Mouse (Mus musculus): ENCODE data around the gene Tmem79. TPM values are rescaled to one million over a fixed set of nuclear protein-coding genes. Genes with fewer than 3 reads are reported as not detected.
"Not testable (repeated sequence)": the region's sequence is repeated elsewhere in the genome, so short reads cannot be mapped to it uniquely, and the experiment has no call there.

The Tmem79 gene
- total RNA-seq, 2 experiments from 2014 or later: 0.56 to 1.8 TPM

DNA sequence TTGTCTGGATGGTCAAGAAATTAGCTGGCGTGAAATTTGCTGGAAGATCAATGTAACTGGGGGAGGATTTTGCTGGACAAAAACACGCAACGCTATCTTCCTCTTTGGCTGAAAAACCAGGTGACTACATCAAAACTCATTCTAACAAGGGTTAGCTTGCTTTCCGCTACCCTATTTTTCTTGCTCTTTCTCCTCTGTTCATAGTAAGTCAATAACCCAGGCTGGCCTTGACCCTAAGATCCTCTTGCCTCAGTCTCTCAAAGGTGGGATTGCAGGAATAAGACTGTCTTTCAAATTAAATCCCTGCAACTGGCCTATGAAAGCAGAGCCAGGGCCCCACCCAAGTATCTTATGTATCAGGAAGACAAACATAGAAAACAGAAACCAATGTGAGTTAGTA is 48.8 kb downstream of the Tmem79 start, which contains the start of gene Gm38392:
Gene Gm38392 (minus strand): TSS at position 101 of the 400 bp plus-strand sequence.
- no peak for ATAC-seq (replicated peaks; ENCODE audit: poor library complexity, severe bottlenecking)

DNA sequence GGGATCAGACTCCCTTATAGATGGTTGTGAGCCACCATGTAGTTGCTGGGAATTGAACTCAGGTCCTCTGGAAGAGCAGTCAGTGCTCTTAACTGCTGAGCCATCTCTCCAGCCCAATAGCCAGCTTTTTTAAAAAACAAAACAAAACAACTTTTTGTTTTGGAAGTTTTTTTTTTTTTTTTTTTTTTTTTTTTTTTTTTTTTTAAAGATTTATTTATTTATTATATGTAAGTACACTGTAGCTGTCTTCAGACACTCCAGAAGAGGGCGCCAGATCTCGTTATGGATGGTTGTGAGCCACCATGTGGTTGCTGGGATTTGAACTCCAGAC is 50.4 kb downstream of the Tmem79 start:
- not testable (repeated sequence) for ATAC-seq (replicated peaks; ENCODE audit: poor library complexity, severe bottlenecking)

DNA sequence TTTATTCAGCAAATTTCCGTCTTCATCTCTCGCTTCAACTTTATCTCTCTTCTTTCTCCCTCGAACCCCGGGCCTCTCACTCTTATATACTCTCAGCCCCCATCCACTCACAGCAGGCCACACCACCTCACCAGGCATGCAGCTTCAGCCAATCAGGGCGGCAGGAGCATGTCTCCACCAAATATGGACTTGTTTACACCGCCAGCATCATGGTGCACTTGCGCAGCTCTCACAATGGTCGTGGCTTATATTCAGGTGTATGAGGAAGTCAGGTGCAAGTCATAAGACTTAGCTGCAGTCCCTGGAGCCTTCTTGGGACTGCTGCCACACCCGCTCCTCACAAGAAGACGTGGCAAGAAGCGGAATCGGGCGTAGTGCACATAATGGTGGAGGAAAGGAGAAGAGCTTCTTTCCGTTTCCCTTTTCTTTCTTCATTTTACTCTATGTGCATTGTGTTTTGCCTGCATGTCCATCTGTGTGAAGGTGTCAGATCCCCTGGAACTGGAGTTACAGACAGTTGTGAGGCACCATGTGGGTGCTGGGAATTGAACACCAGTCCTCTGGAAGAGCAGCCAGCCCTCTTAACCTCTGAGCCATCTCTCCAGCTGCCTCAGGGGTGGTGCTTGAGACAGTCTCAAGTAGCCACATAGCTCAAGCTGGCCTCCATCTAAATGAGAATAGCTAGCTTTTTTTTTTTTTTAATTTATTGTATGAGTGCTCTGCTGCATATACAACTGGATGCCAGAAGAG is 51.0 kb downstream of the Tmem79 start:
- not testable (repeated sequence) for ATAC-seq (replicated peaks; ENCODE audit: poor library complexity, severe bottlenecking)

DNA sequence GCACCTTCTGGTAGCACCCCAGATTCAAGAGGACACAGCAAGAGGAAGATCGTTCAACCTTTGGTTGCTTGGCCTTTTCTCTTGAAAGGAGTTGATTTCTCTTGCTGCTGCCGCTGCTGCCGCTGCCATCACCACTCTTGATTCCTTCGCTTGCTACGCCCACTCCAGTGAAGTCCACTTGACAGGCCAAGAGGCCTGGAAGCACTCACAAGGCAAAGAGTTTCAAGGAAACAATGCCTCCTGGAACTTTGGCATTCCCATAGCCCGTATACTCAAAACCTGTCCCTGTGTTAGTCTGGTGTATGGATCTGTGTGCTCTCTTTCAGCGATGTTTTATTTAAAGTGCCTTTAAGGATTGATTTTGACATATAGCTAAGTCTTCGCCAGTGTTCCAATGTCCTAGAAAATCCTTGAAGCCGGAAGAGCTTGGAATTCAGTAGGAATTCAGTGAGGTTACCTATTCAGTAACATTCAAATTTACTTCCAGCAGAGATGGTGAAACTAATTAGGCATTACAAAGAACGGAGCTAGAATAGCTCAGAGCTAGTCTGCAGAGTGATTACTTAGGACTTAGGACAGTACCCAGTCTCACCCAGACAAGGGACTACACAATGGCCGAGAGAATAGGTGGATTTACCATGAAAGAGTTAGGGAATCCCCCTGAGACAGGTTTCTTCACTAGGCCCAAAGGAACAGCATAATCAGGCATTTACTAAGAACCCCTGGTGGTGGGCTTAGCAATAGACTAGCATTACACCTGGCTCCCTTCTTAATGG is 54.6 kb downstream of the Tmem79 start:
- ATAC-seq (replicated peaks; ENCODE audit: poor library complexity, severe bottlenecking): not testable (repeated sequence)

DNA sequence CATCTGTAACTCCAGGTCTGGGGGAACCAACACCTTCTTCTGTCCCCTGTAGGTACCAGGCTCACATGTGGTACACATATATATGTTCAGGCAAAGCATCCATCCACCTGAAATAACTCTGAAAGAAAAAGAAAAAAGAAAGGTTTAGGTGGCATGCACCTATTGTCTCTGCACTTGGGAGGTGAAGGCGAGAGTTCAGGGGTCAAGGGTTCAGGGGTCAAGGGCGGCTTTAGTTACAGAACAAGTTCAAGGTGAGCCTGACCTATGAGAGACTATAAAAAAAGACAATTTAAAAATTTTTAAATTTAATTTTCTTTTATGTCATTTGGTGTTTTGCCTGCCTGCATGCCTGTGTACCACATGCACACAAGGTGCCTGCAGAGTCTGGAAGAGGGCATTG is 55.9 kb downstream of the Tmem79 start:
- ATAC-seq (replicated peaks; ENCODE audit: poor library complexity, severe bottlenecking): no peak

Other genes starting within 250 kb of the Tmem79 start
- gene Mef2d, start 193.8 kb downstream of the Tmem79 start, total RNA-seq (2014; fragmentation: Nextera tagmentation): 119 and 132 TPM in 2 replicates
- gene Mef2d, start 193.8 kb downstream of the Tmem79 start, total RNA-seq (2017): 42.4 and 52.4 TPM in 2 replicates
- gene Rhbg, start 81.4 kb downstream of the Tmem79 start, total RNA-seq (2014; fragmentation: Nextera tagmentation): not detected in 2 replicates
- gene Rhbg, start 81.4 kb downstream of the Tmem79 start, total RNA-seq (2017): not detected in 2 replicates
- gene Gm38392, start 48.9 kb downstream of the Tmem79 start, total RNA-seq (2014; fragmentation: Nextera tagmentation): not detected in 2 replicates
- gene Gm38392, start 48.9 kb downstream of the Tmem79 start, total RNA-seq (2017): not detected in 2 replicates
- gene Tsacc, start 39.1 kb downstream of the Tmem79 start, total RNA-seq (2014; fragmentation: Nextera tagmentation): 13.8 and 19.0 TPM in 2 replicates
- gene Tsacc, start 39.1 kb downstream of the Tmem79 start, total RNA-seq (2017): 7.5 and 10.0 TPM in 2 replicates
- gene Cct3, start 39.0 kb downstream of the Tmem79 start, total RNA-seq (2014; fragmentation: Nextera tagmentation): 499 and 506 TPM in 2 replicates
- gene Cct3, start 39.0 kb downstream of the Tmem79 start, total RNA-seq (2017): 381 TPM in 2 replicates
- 123 and 165 TPM in 2 replicates for gene Glmp, start 11.1 kb downstream of the Tmem79 start, total RNA-seq (2014; fragmentation: Nextera tagmentation)
- 26.7 and 29.3 TPM in 2 replicates for gene Glmp, start 11.1 kb downstream of the Tmem79 start, total RNA-seq (2017)
- 50.8 and 53.1 TPM in 2 replicates for gene Smg5, start 112 bp upstream of the Tmem79 start, total RNA-seq (2014; fragmentation: Nextera tagmentation)
- gene Smg5, start 112 bp upstream of the Tmem79 start, total RNA-seq (2017): 64.1 and 79.0 TPM in 2 replicates
- not detected in 2 replicates for gene Paqr6, start 28.4 kb upstream of the Tmem79 start, total RNA-seq (2014; fragmentation: Nextera tagmentation)
- not detected in 2 replicates for gene Paqr6, start 28.4 kb upstream of the Tmem79 start, total RNA-seq (2017)
- gene Bglap3, start 36.6 kb upstream of the Tmem79 start, total RNA-seq (2014; fragmentation: Nextera tagmentation): not detected in 2 replicates
- gene Bglap3, start 36.6 kb upstream of the Tmem79 start, total RNA-seq (2017): not detected in 2 replicates
- gene Bglap2, start 42.6 kb upstream of the Tmem79 start, total RNA-seq (2014; fragmentation: Nextera tagmentation): not detected in 2 replicates
- gene Bglap2, start 42.6 kb upstream of the Tmem79 start, total RNA-seq (2017): not detected in 2 replicates
- not detected in 2 replicates for gene Bglap, start 48.3 kb upstream of the Tmem79 start, total RNA-seq (2014; fragmentation: Nextera tagmentation)
- gene Bglap, start 48.3 kb upstream of the Tmem79 start, total RNA-seq (2017): not detected in 2 replicates
- gene Pmf1, start 74.2 kb upstream of the Tmem79 start, total RNA-seq (2014; fragmentation: Nextera tagmentation): 115 and 122 TPM in 2 replicates
- 128 and 141 TPM in 2 replicates for gene Pmf1, start 74.2 kb upstream of the Tmem79 start, total RNA-seq (2017)
- gene Slc25a44, start 89.0 kb upstream of the Tmem79 start, total RNA-seq (2014; fragmentation: Nextera tagmentation): 13.1 and 13.5 TPM in 2 replicates
- 11.6 and 13.8 TPM in 2 replicates for gene Slc25a44, start 89.0 kb upstream of the Tmem79 start, total RNA-seq (2017)
- gene Sema4a, start 125.0 kb upstream of the Tmem79 start, total RNA-seq (2014; fragmentation: Nextera tagmentation): 24.0 and 38.5 TPM in 2 replicates
- gene Sema4a, start 125.0 kb upstream of the Tmem79 start, total RNA-seq (2017): 25.1 and 35.7 TPM in 2 replicates
- gene Lmna, start 173.8 kb upstream of the Tmem79 start, total RNA-seq (2014; fragmentation: Nextera tagmentation): not detected in 2 replicates
- gene Lmna, start 173.8 kb upstream of the Tmem79 start, total RNA-seq (2017): 0.41 and 1.6 TPM in 2 replicates
- 3.8 and 5.1 TPM in 2 replicates for gene Mex3a, start 196.2 kb upstream of the Tmem79 start, total RNA-seq (2014; fragmentation: Nextera tagmentation)
- 1.7 and 2.5 TPM in 2 replicates for gene Mex3a, start 196.2 kb upstream of the Tmem79 start, total RNA-seq (2017)
- gene Rab25, start 212.2 kb upstream of the Tmem79 start, total RNA-seq (2014; fragmentation: Nextera tagmentation): 1.0 and 1.2 TPM in 2 replicates
- not detected in 2 replicates for gene Rab25, start 212.2 kb upstream of the Tmem79 start, total RNA-seq (2017)
- gene Lamtor2, start 216.9 kb upstream of the Tmem79 start, total RNA-seq (2014; fragmentation: Nextera tagmentation): 60.7 and 74.3 TPM in 2 replicates
- 102 and 122 TPM in 2 replicates for gene Lamtor2, start 216.9 kb upstream of the Tmem79 start, total RNA-seq (2017)
- gene Ubqln4, start 217.6 kb upstream of the Tmem79 start, total RNA-seq (2014; fragmentation: Nextera tagmentation): 64.7 and 67.9 TPM in 2 replicates
- gene Ubqln4, start 217.6 kb upstream of the Tmem79 start, total RNA-seq (2017): 37.9 and 39.6 TPM in 2 replicates
- 401 and 434 TPM in 2 replicates for gene Ssr2, start 239.7 kb upstream of the Tmem79 start, total RNA-seq (2014; fragmentation: Nextera tagmentation)
- 225 and 243 TPM in 2 replicates for gene Ssr2, start 239.7 kb upstream of the Tmem79 start, total RNA-seq (2017)

All from granulocyte monocyte progenitor cell, adult 5-6 weeks (primary cell).